Mouse (Mus musculus) urinary bladder, adult 2 months (tissue): ENCODE measurements around the gene Ccdc173. TPM values are rescaled to one million over a fixed set of nuclear protein-coding genes. Genes with fewer than 3 reads are reported as not detected.

Source experiments
- DNase-seq: peaks from one replicate; pipeline ENCODE4 v3.0.0; 2022; ENCODE audit warnings: low spot score
- polyA plus RNA-seq: library from polyadenylated mRNA; depleted of rRNA; stranded (reverse); fragments of >200 nt; gene quantifications from 2 replicates; pipeline ENCODE4 v1.2.3, GENCODE M21; 2012

Ccdc173 gene
- polyA plus RNA-seq, 1 experiment: 2.5 TPM

- DNase-seq: peak; percentile 61
Observed at GRCm38 (mm10) chr2:69790285-69790684, 910 bp upstream of the Ccdc173 start.

- no peak for DNase-seq
Observed at GRCm38 (mm10) chr2:69788974-69789373, 401 bp downstream of the Ccdc173 start.

DNA sequence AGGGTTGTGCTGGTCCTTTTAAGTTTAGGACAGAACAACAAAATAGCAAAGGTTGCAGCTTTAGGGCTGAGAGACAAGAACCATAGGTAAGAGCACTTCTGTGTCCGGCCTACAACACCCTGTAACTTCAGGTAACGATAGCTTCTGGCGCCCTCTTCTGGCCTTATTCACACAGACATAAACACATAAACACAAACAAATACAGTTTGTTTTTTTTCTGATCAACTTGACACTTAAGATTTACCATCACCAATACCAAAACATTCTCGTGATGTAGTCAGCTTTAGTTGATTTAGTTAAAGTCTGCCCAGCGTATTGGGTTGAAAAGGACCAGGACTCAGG, 10.6 kb downstream of the Ccdc173 start:
- DNase-seq: no peak

DNA sequence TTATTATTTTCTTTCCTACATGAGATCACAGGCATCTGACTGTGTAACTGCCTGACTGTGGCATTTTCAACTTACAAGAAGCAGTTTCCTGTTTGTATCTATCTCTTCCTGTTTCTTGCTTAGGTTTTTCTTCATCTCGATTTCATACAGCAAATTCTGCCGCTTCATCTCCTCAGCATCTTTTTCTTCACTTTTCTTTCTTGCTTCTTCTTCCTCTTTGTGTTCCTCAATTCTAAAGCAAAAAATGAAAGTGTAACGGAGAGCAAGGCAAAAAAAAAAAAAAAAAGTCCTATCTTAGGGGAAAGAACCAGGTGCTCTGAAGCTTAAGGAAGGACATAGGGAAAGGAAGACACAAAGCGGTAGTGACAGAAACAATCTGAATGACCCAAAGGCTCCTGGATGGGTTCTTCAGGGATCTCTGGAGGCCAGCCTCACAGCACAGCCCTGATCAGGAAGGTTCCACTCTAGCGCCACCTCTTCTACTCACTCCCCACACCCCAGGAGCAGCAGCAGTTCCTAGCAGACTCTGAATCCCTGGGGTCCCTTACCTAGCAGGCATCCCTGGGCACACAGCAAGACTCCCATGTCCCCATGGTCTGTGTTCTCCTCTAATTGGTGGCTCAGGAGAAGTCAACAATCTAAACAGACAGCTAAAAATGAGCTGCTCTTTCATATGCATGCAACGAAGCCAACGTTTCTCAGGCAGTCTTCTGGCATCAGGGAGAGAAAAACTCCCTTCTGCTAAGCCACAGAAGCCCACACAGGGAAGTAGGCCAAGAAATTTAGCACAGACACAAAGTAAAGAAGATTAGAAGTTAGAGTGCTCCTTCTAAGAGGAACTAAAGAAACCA, 11.2 kb downstream of the Ccdc173 start:
- DNase-seq: no peak

DNA sequence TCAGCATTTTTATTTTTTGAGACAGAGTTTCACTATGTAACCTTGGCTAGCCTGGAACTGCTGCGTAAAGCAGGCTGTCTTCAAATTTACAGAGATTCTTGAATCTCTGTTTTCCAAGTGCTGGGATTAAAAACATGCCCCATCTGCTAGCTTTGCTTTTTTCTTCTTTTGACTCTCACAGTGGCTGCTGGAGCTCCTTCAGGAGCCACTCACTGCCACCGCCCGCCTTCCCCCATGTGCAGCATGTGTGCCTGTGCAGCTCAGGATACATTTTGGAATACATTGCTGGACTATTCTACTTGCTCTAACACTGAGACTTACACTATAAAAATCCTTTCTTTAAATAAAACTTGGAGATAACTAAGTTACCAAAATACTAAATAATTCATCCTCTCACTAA, 16.0 kb downstream of the Ccdc173 start:
- DNase-seq: no peak

GRCm38 (mm10) chr2:69764716-69765115, 24.7 kb downstream of the Ccdc173 start:
- no peak for DNase-seq

GRCm38 (mm10) chr2:69763340-69763739, 26.0 kb downstream of the Ccdc173 start:
- no peak for DNase-seq

DNA sequence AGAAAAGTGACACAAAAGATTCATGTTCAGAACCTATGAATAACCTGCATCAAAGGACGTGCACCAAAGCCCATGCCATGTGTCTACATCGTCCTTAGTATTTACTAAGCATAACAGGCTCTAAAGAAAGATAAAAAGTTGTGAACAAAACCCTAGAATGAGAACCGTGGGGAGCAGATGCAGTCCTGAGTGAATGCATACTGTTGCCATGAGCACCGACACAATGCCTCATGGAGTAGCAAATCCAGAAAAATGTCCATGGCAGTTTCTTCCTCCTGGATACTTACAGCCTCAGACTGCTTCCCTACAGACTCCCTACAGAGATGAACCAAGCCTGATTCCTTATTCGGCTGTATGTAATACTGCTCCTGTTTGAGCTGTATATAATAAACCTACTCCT, 28.4 kb downstream of the Ccdc173 start:
- no peak for DNase-seq

- DNase-seq: no peak
Observed at GRCm38 (mm10) chr2:69745091-69745490, 44.3 kb downstream of the Ccdc173 start.

DNA sequence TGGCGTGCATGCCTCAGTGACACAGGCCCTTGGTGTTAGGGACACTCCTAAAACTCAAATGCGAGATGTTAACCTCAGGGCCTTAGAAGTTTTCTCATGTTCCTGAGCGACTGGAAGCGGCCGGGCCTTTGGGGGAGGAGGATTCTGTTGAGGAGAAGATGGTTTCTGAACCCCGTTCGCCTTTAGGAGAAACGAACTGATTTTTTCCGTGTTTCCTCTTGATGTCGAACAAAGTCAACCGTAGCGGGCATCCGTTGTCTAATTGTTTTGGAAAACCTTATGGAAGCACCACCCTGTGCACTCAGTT, 65.9 kb downstream of the Ccdc173 start:
- no peak for DNase-seq

- peak; percentile 94 for DNase-seq
Observed at GRCm38 (mm10) chr2:69722650-69723518, 66.5 kb downstream of the Ccdc173 start.

DNA sequence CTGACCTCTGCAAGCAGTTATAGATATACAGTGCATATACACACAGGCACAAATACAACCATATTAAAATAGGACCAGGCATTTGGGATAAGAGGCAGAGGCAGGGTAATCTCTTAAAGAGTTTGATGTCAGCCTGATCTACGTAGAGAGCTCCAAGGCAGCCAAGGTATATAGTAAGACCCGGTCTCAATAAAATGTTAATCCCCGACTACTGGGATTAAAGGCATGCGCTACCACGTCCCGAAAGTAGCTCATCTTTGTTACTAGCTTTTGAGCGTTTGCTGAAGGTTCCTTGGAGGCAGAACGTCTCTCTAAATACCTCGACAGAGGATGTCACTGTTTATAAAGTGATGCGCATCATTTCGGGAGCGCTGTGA, 67.1 kb downstream of the Ccdc173 start, which contains the start of gene Ppig:
Gene Ppig, plus strand, starts transcription at position 273 of the 377 bp plus-strand sequence.
- DNase-seq: no peak

GRCm38 (mm10) chr2:69719121-69719520, 70.3 kb downstream of the Ccdc173 start:
- DNase-seq: no peak

DNA sequence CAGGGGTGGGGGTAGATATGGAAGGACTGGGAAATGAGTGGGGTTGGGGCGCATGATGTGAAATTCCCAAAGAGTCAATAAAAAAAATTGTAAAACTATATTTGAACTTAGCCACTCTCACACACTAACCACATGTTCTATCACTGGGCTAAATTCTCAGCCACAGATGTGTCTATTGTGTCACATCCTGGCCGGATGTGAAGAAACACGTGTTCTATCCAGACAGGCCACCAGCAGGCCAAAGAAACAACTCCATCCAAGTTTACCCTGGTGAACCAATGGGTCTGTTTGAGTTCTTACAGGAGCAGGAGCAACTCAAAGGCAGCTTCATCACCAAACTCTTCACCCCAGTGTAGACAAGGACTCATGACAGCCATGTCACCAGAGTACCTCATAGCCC, 72.9 kb downstream of the Ccdc173 start:
- no peak for DNase-seq

DNA sequence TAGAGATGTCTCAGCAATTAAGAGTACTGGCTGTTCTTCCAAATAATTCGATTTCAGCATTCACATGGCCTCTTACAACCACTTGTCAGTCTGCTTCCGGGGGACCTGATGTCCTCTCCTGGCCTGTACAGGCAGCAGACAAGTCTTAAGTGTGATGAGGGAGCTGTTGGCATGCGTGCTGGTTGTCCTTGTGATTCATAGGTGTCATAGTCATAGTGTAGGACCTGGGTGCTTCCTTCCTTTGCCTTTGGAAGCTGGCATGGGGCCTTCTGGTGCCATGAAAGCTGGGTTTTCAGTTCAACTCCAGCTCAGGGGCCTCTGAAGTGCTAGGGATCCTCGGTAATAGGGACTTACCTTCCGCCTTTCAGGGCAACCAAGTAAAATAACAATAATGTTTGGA, 75.2 kb downstream of the Ccdc173 start:
- DNase-seq: no peak

GRCm38 (mm10) chr2:69713626-69714014, 75.8 kb downstream of the Ccdc173 start:
- DNase-seq: no peak

DNA sequence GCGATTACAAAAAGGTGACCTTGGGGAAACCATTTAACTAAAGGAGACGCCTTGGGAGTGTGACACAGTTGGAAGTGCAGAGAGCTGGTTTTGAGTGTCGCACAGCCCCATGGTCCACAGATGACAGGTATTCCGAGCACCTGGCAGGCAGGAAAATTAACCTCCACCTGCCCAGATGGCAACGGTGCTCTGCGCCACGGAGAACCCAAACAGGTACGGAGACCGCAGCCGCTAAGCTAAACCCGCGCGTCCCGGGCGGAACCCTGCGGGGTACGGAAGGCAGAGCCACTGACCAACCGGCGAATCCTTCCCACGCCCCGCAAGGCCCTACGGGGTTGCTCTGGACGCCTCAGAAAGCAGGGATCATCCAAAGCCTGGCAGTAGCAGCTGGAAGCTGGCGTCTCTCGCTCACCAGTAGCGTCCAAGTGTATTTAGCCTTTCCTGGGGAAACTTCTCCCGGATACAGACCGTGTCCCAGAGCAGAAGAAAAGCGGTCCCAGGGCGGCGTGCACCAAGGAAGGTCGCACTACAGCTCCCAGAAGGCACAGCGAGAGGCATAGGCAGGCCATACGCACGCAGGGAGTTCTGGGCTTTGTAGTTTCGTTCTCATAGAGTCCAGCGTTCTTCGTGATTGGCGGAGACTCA, 76.3 kb downstream of the Ccdc173 start, which contains the start of gene Fastkd1:
Gene Fastkd1, minus strand, starts transcription at position 536 of the 645 bp plus-strand sequence.
- DNase-seq: peak; percentile 67

DNA sequence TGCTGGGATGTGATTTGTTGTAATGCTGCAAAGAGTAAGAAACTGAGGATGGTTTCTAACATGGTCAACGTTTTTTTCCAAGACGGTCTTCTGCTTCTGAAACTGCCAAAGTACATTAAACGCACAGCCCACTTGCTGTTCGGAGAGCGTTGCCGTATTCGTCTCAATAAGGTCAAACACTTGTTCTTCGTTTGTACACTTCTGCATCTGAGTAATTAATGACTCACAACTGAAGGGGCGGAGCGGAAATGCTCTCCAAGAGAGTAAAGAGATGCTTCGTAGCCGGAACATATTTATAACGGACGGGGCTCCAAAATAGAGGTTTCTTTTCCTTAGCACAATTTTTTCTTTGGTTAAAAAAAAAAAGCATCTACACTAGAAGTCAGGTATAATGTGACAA, 77.2 kb downstream of the Ccdc173 start:
- DNase-seq: no peak
